In the genomic region with DNA sequence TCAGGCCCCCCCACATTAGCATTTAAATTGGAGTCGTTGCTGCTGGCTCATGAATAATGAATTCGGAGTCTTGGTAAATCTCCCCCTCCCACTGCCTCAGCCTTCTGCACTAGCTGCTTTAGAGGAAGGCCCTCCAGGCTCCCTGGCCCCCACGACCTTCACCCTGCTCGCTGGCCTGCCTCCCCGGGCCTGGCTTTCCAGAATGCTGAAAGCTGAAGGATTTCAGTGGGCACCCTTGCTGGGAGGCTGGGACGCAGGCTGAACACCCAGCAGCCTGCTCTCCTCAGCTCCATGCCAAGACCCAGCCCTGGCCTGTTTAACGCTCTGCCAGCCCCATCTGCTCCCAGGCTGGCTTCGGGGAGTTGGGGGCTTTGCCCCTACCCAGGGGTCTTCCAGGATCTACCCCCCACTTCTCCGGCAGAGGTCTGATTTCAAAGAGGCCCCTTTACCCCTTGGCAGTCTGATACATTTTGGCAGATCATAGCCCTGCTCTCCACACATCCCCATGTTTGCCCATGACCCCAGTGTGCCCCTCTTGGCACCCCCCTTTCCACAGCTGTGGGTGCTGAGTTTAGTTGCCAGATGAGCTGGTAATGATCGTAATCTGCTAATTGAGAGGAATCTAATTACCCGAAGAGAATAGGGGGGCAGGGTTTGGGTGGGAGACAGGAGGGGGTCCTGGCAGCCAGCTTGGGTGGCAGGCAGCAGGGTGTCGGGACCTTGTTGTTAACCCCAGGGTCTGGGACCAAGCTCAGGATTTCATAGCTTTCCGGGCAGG, we compare ENCODE assay signal across 13 mouse cellular contexts. TPM values are rescaled to one million over a fixed set of nuclear protein-coding genes. Genes with fewer than 3 reads are reported as not detected.
A peak's percentile ranks its signal among the peaks of the same experiment; 100 is the strongest.
DNase-seq lines count a peak whose midpoint lies in the region; ATAC-seq and TF ChIP-seq lines count a peak whose summit lies in the region.
"Had no signal": no experiment of that assay in that cellular context is flagged by ENCODE, and none has a peak within 500 bp of the region (broad histone marks: within the 10 kb centered on the region; RNA-seq: fewer than 3 reads in every experiment).

No protein-coding gene starts in this region.

- 0 out of 2 replicates have a peak overlapping the region, but pooled peaks have one; percentile 10 for H3K9ac ChIP-seq in kidney, embryonic 16.5 days (replicated peaks; ENCODE audit: low read length)
- H3K9ac ChIP-seq in hindbrain, embryonic 13.5 days, result peak overlapping the region; percentile 63
- peak overlapping the region; percentile 41 for H3K9ac ChIP-seq in neural tube, embryonic 12.5 days
- H3K9ac ChIP-seq: embryonic facial prominence, embryonic 15.5 days had no signal

- H3K36me3 ChIP-seq in kidney, embryonic 16.5 days (ENCODE audit: insufficient read depth, low read length), result peaks cover 5% of the 10 kb centered on the region; the same call in 1 of the 2 replicates
- H3K36me3 ChIP-seq in kidney, adult 2 months (ENCODE audit: control insufficient read depth, insufficient read depth, low read length), result no peaks in the 10 kb centered on the region
- H3K36me3 ChIP-seq in hindbrain, embryonic 13.5 days, result peaks cover 8% of the 10 kb centered on the region
- peaks cover 10% of the 10 kb centered on the region; the same call in 1 of the 2 replicates for H3K36me3 ChIP-seq in neural tube, embryonic 12.5 days

- no peak overlapping the region for H3K4me2 ChIP-seq in kidney, embryonic 16.5 days (replicated peaks; ENCODE audit: low read depth, low read length)
- H3K4me2 ChIP-seq in hindbrain, embryonic 13.5 days, result peak overlapping the region; percentile 27
- H3K4me2 ChIP-seq in neural tube, embryonic 12.5 days (replicated peaks), result peak overlapping the region; percentile 74
- H3K4me2 ChIP-seq: embryonic facial prominence, embryonic 15.5 days had no signal

- 29% methylated on average over 12 of the region's 13 CpGs for WGBS in kidney, embryonic 16.5 days
- 51% methylated on average over 13 of the region's 13 CpGs for WGBS in kidney, adult 2 months
- WGBS in hindbrain, embryonic 13.5 days, result 12% methylated on average over 13 of the region's 13 CpGs
- 18% methylated on average over 13 of the region's 13 CpGs for WGBS in neural tube, embryonic 12.5 days

- peaks cover 14% of the 10 kb centered on the region; the same call in 1 of the 2 replicates for H3K27me3 ChIP-seq in kidney, embryonic 16.5 days (ENCODE audit: insufficient read depth, low read length)
- 0 out of 2 replicates have a peak, but pooled peaks cover 2% of the 10 kb centered on the region for H3K27me3 ChIP-seq in kidney, adult 2 months (replicated peaks; ENCODE audit: control insufficient read depth, insufficient read depth, low read length)
- H3K27me3 ChIP-seq in hindbrain, embryonic 13.5 days, result peaks cover 8% of the 10 kb centered on the region; the same call in 1 of the 2 replicates
- H3K27me3 ChIP-seq in neural tube, embryonic 12.5 days (replicated peaks), result 0 out of 2 replicates have a peak, but pooled peaks cover 6% of the 10 kb centered on the region

- no peak overlapping the region for H3K4me3 ChIP-seq in kidney, embryonic 16.5 days (ENCODE audit: low read length)
- H3K4me3 ChIP-seq in kidney, adult 2 months (ENCODE audit: insufficient read depth, low read depth, low read length), result no peak overlapping the region
- no peak overlapping the region for H3K4me3 ChIP-seq in hindbrain, embryonic 13.5 days
- H3K4me3 ChIP-seq in neural tube, embryonic 12.5 days, result no peak overlapping the region
- H3K4me3 ChIP-seq: embryonic facial prominence, embryonic 15.5 days had no signal

- peak overlapping the region; percentile 43; the same call in 1 of the 2 replicates for H3K27ac ChIP-seq in kidney, embryonic 16.5 days (ENCODE audit: low read length)
- H3K27ac ChIP-seq in kidney, adult 2 months (ENCODE audit: insufficient read depth, low read depth, low read length), result no peak overlapping the region
- H3K27ac ChIP-seq in hindbrain, embryonic 13.5 days, result peak overlapping the region; percentile 93
- peak overlapping the region; percentile 86 for H3K27ac ChIP-seq in neural tube, embryonic 12.5 days
- H3K27ac ChIP-seq: embryonic facial prominence, embryonic 15.5 days had no signal

- no peaks in the 10 kb centered on the region for H3K9me3 ChIP-seq in kidney, embryonic 16.5 days (ENCODE audit: low read length)
- H3K9me3 ChIP-seq in hindbrain, embryonic 13.5 days, result no peaks in the 10 kb centered on the region
- no peaks in the 10 kb centered on the region for H3K9me3 ChIP-seq in neural tube, embryonic 12.5 days
- H3K9me3 ChIP-seq: embryonic facial prominence, embryonic 15.5 days had no signal

- DNase-seq in kidney, adult 2 months, result no peak
- DNase-seq in cerebellum, postnatal 25 days, result peak; percentile 78 to 82
- no peak for DNase-seq in urinary bladder, adult 18-20 months (ENCODE audit: low spot score in 2 of 2)
- DNase-seq: adrenal gland, adult 2 months; lung, postnatal 14 days had no signal

- no peak for TF ChIP-seq POLR2A in kidney, adult 2 months (IDR thresholded peaks at IDR 0.05; ENCODE audit: low read depth, low read length)

- no peak for TF ChIP-seq CTCF in kidney, adult 2 months (conservative IDR thresholded peaks at IDR 0.05; ENCODE audit: insufficient read depth, insufficient read length, low read depth, low read length)

- H3K4me1 ChIP-seq in kidney, embryonic 16.5 days (ENCODE audit: insufficient read depth, low read length), result peaks cover 64% of the 10 kb centered on the region
- H3K4me1 ChIP-seq in kidney, adult 2 months (ENCODE audit: control insufficient read depth, insufficient read depth, low read length), result no peaks in the 10 kb centered on the region
- peaks cover 86% of the 10 kb centered on the region for H3K4me1 ChIP-seq in hindbrain, embryonic 13.5 days (replicated peaks)
- H3K4me1 ChIP-seq in neural tube, embryonic 12.5 days, result peaks cover 77% of the 10 kb centered on the region

- no peak for ATAC-seq in kidney, embryonic 16.5 days (ENCODE audit: low FRiP score, low TSS enrichment)
- ATAC-seq in hindbrain, embryonic 13.5 days (ENCODE audit: low FRiP score), result 0 out of 2 replicates have a peak, but pooled peaks have one; percentile 14
- no peak for ATAC-seq in neural tube, embryonic 12.5 days (ENCODE audit: low FRiP score, low read depth)
- ATAC-seq in megakaryocyte-erythroid progenitor cell, adult 5-6 weeks (replicated peaks; ENCODE audit: low FRiP score, low TSS enrichment, poor library complexity, severe bottlenecking), result no peak
- no peak for ATAC-seq in megakaryocyte progenitor cell, adult 5-6 weeks (replicated peaks; ENCODE audit: poor library complexity)
- ATAC-seq: intestine, postnatal 0 days had no signal

RNA-seq across cellular contexts. Expression of a gene that starts 6.8 kb away (rescaled TPM):
- polyA plus RNA-seq in kidney, embryonic 16.5 days (2015; fragmentation: Nextera tagmentation; extraction: Ambion mirVana), result 1.00 and 1.5 TPM in 2 replicates
- 0.05 and 0.08 TPM in 2 replicates for polyA plus RNA-seq in kidney, adult 2 months (2012; rRNA removed)
- 25.9 and 29.3 TPM in 2 replicates for polyA plus RNA-seq in hindbrain, embryonic 13.5 days (2015; fragmentation: Nextera tagmentation; extraction: Ambion mirVana)
- 22.1 and 24.3 TPM in 2 replicates for polyA plus RNA-seq in neural tube, embryonic 12.5 days (2016; fragmentation: Nextera tagmentation; extraction: Ambion mirVana)
- not detected in 2 replicates for total RNA-seq in megakaryocyte-erythroid progenitor cell, adult 5-6 weeks (2014; fragmentation: Nextera tagmentation)
- total RNA-seq in megakaryocyte-erythroid progenitor cell, adult 5-6 weeks (2017), result not detected in 2 replicates
- not detected in 2 replicates for total RNA-seq in megakaryocyte progenitor cell, adult 5-6 weeks (2015)
- not detected in 2 replicates for total RNA-seq in megakaryocyte progenitor cell, adult 5-6 weeks (2017)
- total RNA-seq: granulocyte monocyte progenitor cell, adult 5-6 weeks had no signal

RNA-seq across cellular contexts. Expression of a gene that starts 7.7 kb away (rescaled TPM):
- polyA plus RNA-seq in kidney, embryonic 16.5 days (2015; fragmentation: Nextera tagmentation; extraction: Ambion mirVana), result 91.4 and 91.6 TPM in 2 replicates
- 82.4 and 95.0 TPM in 2 replicates for polyA plus RNA-seq in kidney, adult 2 months (2012; rRNA removed)
- polyA plus RNA-seq in hindbrain, embryonic 13.5 days (2015; fragmentation: Nextera tagmentation; extraction: Ambion mirVana), result 84.0 and 84.4 TPM in 2 replicates
- polyA plus RNA-seq in neural tube, embryonic 12.5 days (2016; fragmentation: Nextera tagmentation; extraction: Ambion mirVana), result 69.9 and 83.5 TPM in 2 replicates
- 70.3 and 92.5 TPM in 2 replicates for total RNA-seq in megakaryocyte-erythroid progenitor cell, adult 5-6 weeks (2014; fragmentation: Nextera tagmentation)
- total RNA-seq in megakaryocyte-erythroid progenitor cell, adult 5-6 weeks (2017), result 35.0 and 52.6 TPM in 2 replicates
- 65.8 and 74.1 TPM in 2 replicates for total RNA-seq in megakaryocyte progenitor cell, adult 5-6 weeks (2015)
- 87.0 and 98.6 TPM in 2 replicates for total RNA-seq in megakaryocyte progenitor cell, adult 5-6 weeks (2017)

RNA-seq across cellular contexts. Expression of a gene that starts 35.7 kb away (rescaled TPM):
- 37.9 and 38.6 TPM in 2 replicates for polyA plus RNA-seq in kidney, embryonic 16.5 days (2015; fragmentation: Nextera tagmentation; extraction: Ambion mirVana)
- 31.6 and 51.9 TPM in 2 replicates for polyA plus RNA-seq in kidney, adult 2 months (2012; rRNA removed)
- polyA plus RNA-seq in hindbrain, embryonic 13.5 days (2015; fragmentation: Nextera tagmentation; extraction: Ambion mirVana), result 32.4 and 33.8 TPM in 2 replicates
- polyA plus RNA-seq in neural tube, embryonic 12.5 days (2016; fragmentation: Nextera tagmentation; extraction: Ambion mirVana), result 43.6 and 43.7 TPM in 2 replicates
- total RNA-seq in megakaryocyte-erythroid progenitor cell, adult 5-6 weeks (2014; fragmentation: Nextera tagmentation), result 3.1 and 4.0 TPM in 2 replicates
- total RNA-seq in megakaryocyte-erythroid progenitor cell, adult 5-6 weeks (2017), result 0.15 and 1.2 TPM in 2 replicates
- 0.27 and 0.83 TPM in 2 replicates for total RNA-seq in megakaryocyte progenitor cell, adult 5-6 weeks (2015)
- total RNA-seq in megakaryocyte progenitor cell, adult 5-6 weeks (2017), result 0.57 and 2.0 TPM in 2 replicates

RNA-seq across cellular contexts. Expression of a gene that starts 35.9 kb away (rescaled TPM):
- polyA plus RNA-seq in kidney, embryonic 16.5 days (2015; fragmentation: Nextera tagmentation; extraction: Ambion mirVana), result 0.77 and 0.99 TPM in 2 replicates
- polyA plus RNA-seq in kidney, adult 2 months (2012; rRNA removed), result 1.3 and 1.8 TPM in 2 replicates
- 43.7 and 45.0 TPM in 2 replicates for polyA plus RNA-seq in hindbrain, embryonic 13.5 days (2015; fragmentation: Nextera tagmentation; extraction: Ambion mirVana)
- polyA plus RNA-seq in neural tube, embryonic 12.5 days (2016; fragmentation: Nextera tagmentation; extraction: Ambion mirVana), result 28.9 and 30.4 TPM in 2 replicates
- total RNA-seq in megakaryocyte-erythroid progenitor cell, adult 5-6 weeks (2014; fragmentation: Nextera tagmentation), result 0.49 TPM in 1 of 2 replicates, not detected in the other
- not detected in 2 replicates for total RNA-seq in megakaryocyte-erythroid progenitor cell, adult 5-6 weeks (2017)
- total RNA-seq in megakaryocyte progenitor cell, adult 5-6 weeks (2015), result not detected in 2 replicates
- total RNA-seq in megakaryocyte progenitor cell, adult 5-6 weeks (2017), result 2.9 TPM in 1 of 2 replicates, not detected in the other
- total RNA-seq: granulocyte monocyte progenitor cell, adult 5-6 weeks had no signal

Comparison
In these comparisons a context has a peak if more than half of its experiments do, and no peak if none do; other contexts are left out.
1. H3K9ac ChIP-seq: peak in every context shown above with its lines; median percentile 63 in hindbrain, embryonic 13.5 days; 41 in neural tube, embryonic 12.5 days; 10 in kidney, embryonic 16.5 days.
2. DNase-seq: peak in cerebellum, postnatal 25 days (2 of 2); none in kidney, adult 2 months (single experiment) and urinary bladder, adult 18-20 months (0 of 2).